ENCODE assay signal across 17 mouse cellular contexts in genomic region chr16:58453820-58454219, GRCm38 (mm10). TPM values are rescaled to one million over a fixed set of nuclear protein-coding genes. Genes with fewer than 3 reads are reported as not detected.
DNase-seq lines count a peak whose midpoint lies in the region; ATAC-seq and TF ChIP-seq lines count a peak whose summit lies in the region.
"Had no signal": no experiment of that assay in that cellular context is flagged by ENCODE, and none has a peak within 500 bp of the region (broad histone marks: within the 10 kb centered on the region; RNA-seq: fewer than 3 reads in every experiment).

No protein-coding gene starts in this region.

- H3K4me1 ChIP-seq in heart, embryonic 12.5 days (replicated peaks), result peaks cover 32% of the 10 kb centered on the region
- H3K4me1 ChIP-seq in heart, postnatal 0 days (ENCODE audit: control insufficient read depth, insufficient read depth), result peaks cover 4% of the 10 kb centered on the region; the same call in 1 of the 2 replicates
- H3K4me1 ChIP-seq in liver, embryonic 13.5 days (replicated peaks), result peaks cover 84% of the 10 kb centered on the region
- H3K4me1 ChIP-seq: embryonic facial prominence, embryonic 10.5 days; embryonic facial prominence, embryonic 15.5 days; forebrain, embryonic 12.5 days; limb, embryonic 13.5 days; neural tube, embryonic 12.5 days had no signal

- no peaks in the 10 kb centered on the region for H3K9me3 ChIP-seq in heart, embryonic 12.5 days (replicated peaks)
- no peaks in the 10 kb centered on the region for H3K9me3 ChIP-seq in heart, postnatal 0 days (replicated peaks; ENCODE audit: control insufficient read depth, low read length)
- no peaks in the 10 kb centered on the region for H3K9me3 ChIP-seq in liver, embryonic 13.5 days (replicated peaks)
- H3K9me3 ChIP-seq: embryonic facial prominence, embryonic 10.5 days; embryonic facial prominence, embryonic 15.5 days; forebrain, embryonic 12.5 days; limb, embryonic 13.5 days; neural tube, embryonic 12.5 days had no signal

- TF ChIP-seq EP300 in heart, postnatal 0 days (IDR thresholded peaks at IDR 0.05; ENCODE audit: low read depth), result no peak

- DNase-seq in heart, adult 18-20 months, result no peak
- DNase-seq in heart, postnatal 0 days (ENCODE audit: low spot score), result no peak
- no peak for DNase-seq in heart, postnatal 36 days
- DNase-seq in liver, embryonic 13.5 days, result no peak
- no peak for DNase-seq in testis, postnatal 14 days (ENCODE audit: low spot score)

- intact Hi-C loops in heart, postnatal 36 days (cut with DNase I), result loop anchor here (2.0 to 5.0 kb wide), 3 partner anchors 171 to 273 kb away; partner anchors contain the start of gene Cldnd1

- TF ChIP-seq CTCF in heart, postnatal 0 days (IDR thresholded peaks at IDR 0.05; ENCODE audit: low read depth), result no peak

- no peak overlapping the region for H3K4me3 ChIP-seq in heart, embryonic 12.5 days
- no peak overlapping the region for H3K4me3 ChIP-seq in heart, postnatal 0 days (ENCODE audit: low read depth, low read length)
- no peak overlapping the region for H3K4me3 ChIP-seq in liver, embryonic 13.5 days (replicated peaks)
- H3K4me3 ChIP-seq: embryonic facial prominence, embryonic 10.5 days; embryonic facial prominence, embryonic 15.5 days; forebrain, embryonic 12.5 days; limb, embryonic 13.5 days; myocyte; neural tube, embryonic 12.5 days had no signal

- no peak overlapping the region for H3K4me2 ChIP-seq in heart, embryonic 12.5 days
- H3K4me2 ChIP-seq in heart, postnatal 0 days (ENCODE audit: low read depth, low read length), result no peak overlapping the region
- H3K4me2 ChIP-seq in liver, embryonic 13.5 days, result peak overlapping the region; percentile 43; the same call in 1 of the 2 replicates
- H3K4me2 ChIP-seq: embryonic facial prominence, embryonic 15.5 days; forebrain, embryonic 12.5 days; limb, embryonic 13.5 days; lung, embryonic 14.5 days; midbrain, embryonic 11.5 days; neural tube, embryonic 12.5 days had no signal

- H3K27ac ChIP-seq in heart, embryonic 12.5 days (ENCODE audit: poor library complexity, severe bottlenecking), result peak overlapping the region; percentile 88
- H3K27ac ChIP-seq in heart, postnatal 0 days (ENCODE audit: low read depth), result peak overlapping the region; percentile 43; the same call in 1 of the 2 replicates
- H3K27ac ChIP-seq in liver, embryonic 13.5 days, result peak overlapping the region; percentile 95
- H3K27ac ChIP-seq: embryonic facial prominence, embryonic 10.5 days; embryonic facial prominence, embryonic 15.5 days; forebrain, embryonic 12.5 days; kidney, postnatal 0 days; limb, embryonic 13.5 days; neural tube, embryonic 12.5 days had no signal

- no peaks in the 10 kb centered on the region for H3K27me3 ChIP-seq in heart, embryonic 12.5 days (replicated peaks)
- no peaks in the 10 kb centered on the region for H3K27me3 ChIP-seq in heart, postnatal 0 days (ENCODE audit: control insufficient read depth, insufficient read depth, low read length)
- no peaks in the 10 kb centered on the region for H3K27me3 ChIP-seq in liver, embryonic 13.5 days
- H3K27me3 ChIP-seq: embryonic facial prominence, embryonic 15.5 days; forebrain, embryonic 12.5 days; limb, embryonic 13.5 days; neural tube, embryonic 12.5 days had no signal

- ATAC-seq in heart, embryonic 12.5 days (ENCODE audit: insufficient number of reproducible peaks, low FRiP score), result peak; percentile 58
- ATAC-seq in heart, postnatal 0 days (ENCODE audit: insufficient read depth, low read depth), result peak; percentile 17; the same call in 1 of the 2 replicates
- ATAC-seq in liver, embryonic 13.5 days (ENCODE audit: low read depth), result peak; percentile 6; the same call in 1 of the 2 replicates
- 0 out of 2 replicates have a peak, but pooled peaks have one; percentile 5 for ATAC-seq in megakaryocyte-erythroid progenitor cell, adult 5-6 weeks (replicated peaks; ENCODE audit: low FRiP score, low TSS enrichment, poor library complexity, severe bottlenecking)

- H3K9ac ChIP-seq in heart, embryonic 12.5 days, result 0 out of 2 replicates have a peak overlapping the region, but pooled peaks have one; percentile 7
- no peak overlapping the region for H3K9ac ChIP-seq in heart, postnatal 0 days (replicated peaks; ENCODE audit: low read depth, low read length)
- H3K9ac ChIP-seq in liver, embryonic 13.5 days, result peak overlapping the region; percentile 61
- H3K9ac ChIP-seq: embryonic facial prominence, embryonic 15.5 days; forebrain, embryonic 12.5 days; forebrain, postnatal 0 days; limb, embryonic 13.5 days; lung, embryonic 14.5 days; neural tube, embryonic 12.5 days had no signal

- H3K36me3 ChIP-seq in heart, embryonic 12.5 days, result peaks cover 55% of the 10 kb centered on the region
- peaks cover 49% of the 10 kb centered on the region for H3K36me3 ChIP-seq in heart, postnatal 0 days (replicated peaks; ENCODE audit: control insufficient read depth, insufficient read depth, low read length)
- peaks cover 10% of the 10 kb centered on the region for H3K36me3 ChIP-seq in liver, embryonic 13.5 days

RNA-seq across cellular contexts. Expression of gene Dcbld2, which starts 45.6 kb away (rescaled TPM):
- polyA plus RNA-seq in heart, embryonic 12.5 days (2016; fragmentation: Nextera tagmentation; extraction: Ambion mirVana), result 16.1 and 18.5 TPM in 2 replicates
- 10 to 100 TPM; 11.1 to 14.8 TPM for total RNA-seq in heart, adult 18-20 months (2021)
- 26.5 and 38.4 TPM in 2 replicates for total RNA-seq in heart, postnatal 0 days (2014; rRNA removed; ENCODE audit: low replicate concordance)
- 3.9 and 4.1 TPM in 2 replicates for polyA plus RNA-seq in heart, postnatal 0 days (2015; fragmentation: Nextera tagmentation; extraction: Ambion mirVana)
- total RNA-seq in heart, postnatal 36 days (2021), result 10 to 100 TPM; 14.3 to 17.6 TPM
- 1.1 TPM in 2 replicates for polyA plus RNA-seq in liver, embryonic 13.5 days (2015; fragmentation: Nextera tagmentation; extraction: Ambion mirVana)
- total RNA-seq in megakaryocyte-erythroid progenitor cell, adult 5-6 weeks (2014; fragmentation: Nextera tagmentation), result 0.49 and 9.2 TPM in 2 replicates
- total RNA-seq in megakaryocyte-erythroid progenitor cell, adult 5-6 weeks (2017), result 0.27 and 2.0 TPM in 2 replicates

Comparison
In these comparisons a context has a peak if more than half of its experiments do, and no peak if none do; other contexts are left out.
1. ATAC-seq: peak in every context shown above with its lines; median percentile 58 in heart, embryonic 12.5 days; 17 in heart, postnatal 0 days; 6 in liver, embryonic 13.5 days; 5 in megakaryocyte-erythroid progenitor cell, adult 5-6 weeks.
2. H3K27ac ChIP-seq: peak in every context shown above with its lines; median percentile 95 in liver, embryonic 13.5 days; 88 in heart, embryonic 12.5 days; 43 in heart, postnatal 0 days.